Mouse (Mus musculus) neutrophil, adult 5-6 weeks (primary cell): ENCODE measurements around the gene Slc25a10. TPM values are rescaled to one million over a fixed set of nuclear protein-coding genes. Genes with fewer than 3 reads are reported as not detected.
"Not testable (repeated sequence)": the region's sequence is repeated elsewhere in the genome, so short reads cannot be mapped to it uniquely, and the experiment has no call there.

Source experiments
- ATAC-seq: fragments of 151-379, 151-347 bp; 2 replicates; pipeline ENCODE4 v1.8.0; 2017; ENCODE audit warnings: mild to moderate bottlenecking, moderate TSS enrichment; ENCODE audit not compliant: insufficient number of reproducible peaks, poor library complexity, low FRiP score, severe bottlenecking; ENCODE audit errors: extremely low read depth
- total RNA-seq: library from RNA; stranded (forward); fragments of 200-1000 nt; gene quantifications from 2 replicates; pipeline ENCODE4 v1.2.3, GENCODE M21; 2017

Slc25a10 gene
- total RNA-seq, 1 experiment from 2014 or later: 5.0 TPM

DNA sequence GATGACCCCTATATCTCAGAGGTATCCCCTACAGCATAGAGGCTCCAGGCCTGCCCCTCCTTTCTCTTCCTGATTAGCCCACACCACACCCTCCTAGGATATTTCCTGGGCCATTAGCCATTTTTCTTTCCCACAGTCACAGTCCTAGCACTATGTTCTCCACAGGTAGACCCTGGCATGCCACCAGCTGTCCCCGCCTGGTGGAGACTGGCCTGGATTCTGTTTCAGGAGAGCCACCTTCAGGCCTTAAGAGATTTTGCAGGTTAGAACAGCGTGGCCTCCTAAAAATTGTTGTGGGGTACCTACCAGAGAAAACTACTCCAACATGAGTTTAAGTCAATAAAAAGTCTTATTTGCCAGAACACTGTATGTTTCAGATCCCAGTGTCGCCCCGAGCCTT lies 15.3 kb downstream of the Slc25a10 start:
- no peak for ATAC-seq

DNA sequence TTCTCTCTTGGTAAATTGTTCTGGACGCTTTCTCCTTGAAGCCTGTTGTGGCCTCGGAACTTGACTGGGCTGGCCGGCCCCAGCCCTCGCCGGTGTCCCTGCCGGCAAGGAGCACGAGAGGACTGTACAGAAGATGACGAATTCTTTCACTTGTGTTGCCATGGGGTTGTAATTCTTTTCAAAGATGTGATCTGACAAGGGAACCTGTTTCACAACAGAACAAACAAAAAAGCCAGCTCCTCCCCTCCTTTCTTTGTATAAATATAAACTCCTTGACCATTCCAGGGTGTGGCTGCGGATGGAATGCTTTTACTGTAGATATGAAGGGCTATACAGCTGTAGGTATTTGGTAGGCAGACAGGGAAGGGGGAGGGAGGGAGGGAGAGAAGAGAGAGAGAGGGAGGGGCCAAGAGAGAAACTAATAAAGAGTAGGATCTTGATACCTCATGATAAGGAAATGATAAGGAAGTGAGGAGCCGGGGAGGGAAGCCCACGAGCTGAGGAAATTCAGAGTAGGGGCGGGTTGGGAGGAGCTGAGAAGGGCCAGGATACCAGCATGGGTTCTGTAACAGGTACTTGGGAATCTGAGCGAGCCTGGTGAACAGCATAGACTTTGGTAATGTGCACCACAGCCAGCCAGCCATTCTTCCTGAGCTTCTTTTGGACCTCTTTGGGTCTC lies 16.1 kb downstream of the Slc25a10 start:
- no peak for ATAC-seq

- ATAC-seq: no peak
Observed at GRCm38 (mm10) chr11:120508290-120508870, 16.7 kb downstream of the Slc25a10 start.

DNA sequence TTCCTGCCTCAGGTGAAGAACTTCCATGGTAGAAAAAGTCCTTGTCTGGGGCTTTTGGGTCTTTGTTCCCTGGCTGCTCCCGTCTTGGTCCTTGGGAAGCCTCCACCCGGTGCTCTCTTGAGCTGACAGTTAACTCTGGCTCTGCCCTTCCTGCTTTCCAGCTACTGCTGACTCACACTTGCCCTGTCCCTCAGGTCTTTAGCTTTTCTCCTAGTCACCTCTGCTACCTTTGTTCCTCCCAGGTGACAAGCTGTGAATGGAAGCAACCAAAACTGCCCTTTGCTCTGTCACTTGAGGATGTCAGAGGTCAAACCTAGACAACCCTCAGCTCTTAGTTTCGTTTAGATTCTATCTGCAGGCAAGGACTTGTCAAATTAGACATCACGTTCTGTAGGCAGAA lies 18.3 kb downstream of the Slc25a10 start:
- ATAC-seq: no peak

GRCm38 (mm10) chr11:120510375-120511030 lies 18.9 kb downstream of the Slc25a10 start:
- ATAC-seq: no peak

DNA sequence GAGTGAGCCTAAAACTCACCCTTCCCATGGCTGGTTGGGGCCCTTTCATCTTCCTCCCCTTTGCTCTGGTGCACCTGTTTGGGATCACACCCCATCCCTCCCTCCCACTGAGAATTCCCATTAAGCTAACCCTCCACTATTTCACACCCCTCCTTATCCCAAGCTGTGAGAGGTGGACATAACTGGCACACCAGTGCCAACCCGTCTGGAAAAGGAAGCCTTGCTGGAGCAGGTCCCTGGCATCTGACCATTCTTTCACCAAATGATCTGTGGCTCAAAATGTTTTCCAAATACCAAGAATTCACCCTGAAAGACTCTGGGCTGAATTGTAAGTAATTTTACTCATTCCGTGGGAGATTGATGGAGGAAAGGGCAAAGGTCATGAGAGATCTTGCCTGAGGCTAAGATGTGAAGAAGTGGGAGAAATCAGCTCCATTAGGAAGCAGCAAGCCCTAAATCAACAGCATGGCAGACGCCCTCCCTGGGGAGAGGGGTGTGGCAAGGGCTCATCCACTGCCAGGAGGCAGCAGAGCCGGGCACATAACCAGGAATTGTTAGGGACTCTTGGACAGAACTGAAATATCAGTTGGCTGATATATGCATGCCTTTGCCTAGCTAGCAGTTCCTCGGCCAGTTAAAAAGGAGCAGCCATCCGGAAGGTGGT lies 21.3 kb downstream of the Slc25a10 start:
- ATAC-seq: no peak

DNA sequence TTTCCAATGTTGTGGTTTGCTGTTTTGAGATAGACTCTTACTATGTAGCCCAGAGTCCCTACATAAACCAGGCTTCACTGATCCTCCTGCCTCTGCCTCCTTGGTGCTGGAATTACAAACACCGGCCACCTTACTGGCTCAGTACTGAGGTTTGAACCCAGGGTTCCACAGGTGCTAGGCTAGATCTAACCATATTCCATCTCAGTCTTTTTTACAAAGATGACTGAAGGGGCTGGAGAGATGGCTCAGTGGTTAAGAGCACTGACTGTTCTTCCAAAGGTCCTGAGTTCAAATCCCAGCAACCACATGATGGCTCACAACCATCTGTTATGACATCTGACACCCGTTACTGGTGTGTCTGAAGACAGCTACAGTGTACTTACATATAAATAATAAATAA lies 22.6 kb downstream of the Slc25a10 start:
- not testable (repeated sequence) for ATAC-seq

GRCm38 (mm10) chr11:120515611-120516010 lies 24.0 kb downstream of the Slc25a10 start:
- peak; percentile 84 for ATAC-seq

GRCm38 (mm10) chr11:120517147-120517546 lies 25.5 kb downstream of the Slc25a10 start:
- ATAC-seq: no peak

DNA sequence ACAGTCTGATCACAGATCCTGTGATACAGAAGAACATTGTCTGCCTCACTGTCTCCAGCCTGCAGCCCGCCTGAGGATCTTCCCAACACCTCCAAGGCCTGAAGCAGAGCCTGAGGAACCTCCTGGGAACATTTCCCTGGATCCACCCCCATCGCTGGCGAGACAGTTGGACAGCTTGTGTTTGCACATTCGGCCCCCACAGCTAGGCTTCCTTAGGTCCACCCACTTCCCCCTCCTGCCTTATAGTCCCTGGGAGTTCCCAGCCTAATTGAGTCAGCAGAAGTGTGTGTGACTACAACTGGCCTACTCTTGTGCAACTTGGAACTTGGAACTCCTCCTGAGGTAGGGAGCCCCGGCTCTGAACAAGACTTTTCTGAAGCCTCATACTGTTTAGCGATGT lies 26.4 kb downstream of the Slc25a10 start:
- ATAC-seq: no peak; the same call in 1 of the 2 replicates

GRCm38 (mm10) chr11:120518558-120518957 lies 26.9 kb downstream of the Slc25a10 start:
- no peak for ATAC-seq

- ATAC-seq: no peak
Observed at GRCm38 (mm10) chr11:120519738-120520137, 28.1 kb downstream of the Slc25a10 start.

DNA sequence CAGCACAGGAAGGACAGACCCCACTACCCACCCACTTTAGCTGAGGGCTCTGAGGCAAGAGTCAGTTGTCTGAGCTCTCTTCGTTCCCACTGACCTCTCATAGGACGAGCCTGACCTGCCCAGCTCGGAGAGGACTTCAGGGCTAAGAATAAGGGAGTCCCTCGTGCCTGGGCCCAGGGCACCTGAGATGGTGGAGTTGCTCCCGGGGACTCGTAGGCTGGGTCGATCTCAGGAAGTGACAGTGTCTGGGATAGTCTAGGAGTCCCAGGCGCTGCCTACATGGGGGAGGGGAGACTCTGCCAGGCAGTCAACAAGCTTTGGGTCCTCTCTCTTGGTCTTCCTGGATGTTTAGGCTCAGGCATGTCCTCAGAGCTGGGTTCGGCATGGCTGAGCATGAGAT lies 28.9 kb downstream of the Slc25a10 start:
- no peak for ATAC-seq

- no peak for ATAC-seq
Observed at GRCm38 (mm10) chr11:120520967-120521540, 29.4 kb downstream of the Slc25a10 start.

GRCm38 (mm10) chr11:120522581-120522980 lies 30.9 kb downstream of the Slc25a10 start:
- no peak for ATAC-seq

DNA sequence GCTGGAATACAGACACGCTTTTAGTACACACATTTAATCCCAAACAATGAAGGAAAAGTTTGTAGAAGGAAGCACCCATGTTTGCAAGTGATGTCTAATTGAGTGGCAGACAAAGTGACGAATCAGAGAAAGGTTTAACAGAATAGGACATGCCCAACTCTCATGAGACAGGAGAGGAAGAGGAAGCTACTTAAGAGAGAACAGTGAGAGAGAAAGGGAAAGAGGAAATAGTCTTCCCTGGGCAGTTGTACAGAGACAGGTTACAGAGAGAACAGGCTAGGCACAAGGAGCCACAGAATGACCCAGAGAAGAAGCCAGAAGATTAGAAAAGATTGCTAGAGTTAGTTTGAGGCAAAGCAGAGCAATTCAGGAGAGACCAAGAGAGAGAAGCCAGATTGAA lies 34.3 kb downstream of the Slc25a10 start:
- peak; percentile 65; the same call in 1 of the 2 replicates for ATAC-seq

DNA sequence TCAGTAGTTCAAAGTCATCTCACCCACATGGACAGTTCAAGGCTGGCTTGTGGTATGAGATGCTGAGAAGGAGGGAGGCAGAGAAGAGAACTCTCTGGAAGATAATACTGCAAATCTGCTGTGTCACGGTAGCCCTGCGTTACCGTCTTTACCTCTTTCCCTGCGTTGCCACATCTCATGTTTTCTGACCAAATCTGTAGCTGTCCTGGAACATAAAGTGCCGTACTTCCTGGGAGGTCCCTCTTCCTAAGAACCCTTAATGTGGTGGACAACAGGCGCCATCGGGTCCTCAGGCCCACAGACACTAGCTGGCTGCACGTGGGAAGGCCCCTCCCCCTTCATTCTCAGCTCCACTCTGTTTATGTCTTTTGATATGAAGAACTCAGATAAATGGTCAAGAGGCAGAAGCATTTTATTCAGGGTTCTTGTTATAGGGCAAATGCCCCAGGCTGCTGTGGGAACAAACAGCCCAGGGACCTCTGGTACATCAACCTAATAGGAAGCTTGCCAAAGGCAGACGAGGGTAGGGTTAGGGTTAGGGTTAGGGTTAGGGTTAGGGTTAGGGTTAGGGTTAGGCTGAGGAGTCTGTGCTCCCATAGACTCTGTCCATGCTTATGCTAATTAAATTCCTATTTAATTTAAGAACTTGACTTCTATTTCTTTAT lies 36.2 kb downstream of the Slc25a10 start:
- no peak for ATAC-seq

GRCm38 (mm10) chr11:120528903-120529302 lies 37.3 kb downstream of the Slc25a10 start:
- no peak for ATAC-seq
